Mouse (Mus musculus) left cerebral cortex, postnatal 25 days (tissue): ENCODE measurements around the gene Negr1. TPM values are rescaled to one million over a fixed set of nuclear protein-coding genes. Genes with fewer than 3 reads are reported as not detected.
A peak's percentile ranks its signal among the peaks of the same experiment; 100 is the strongest.

Experiments used
- DNase-seq, 2 experiments: peaks; one replicate each; pipeline ENCODE4 v3.0.0; 2022; ENCODE audit warnings: low spot score in 2 of 2, mixed read lengths in 1 of 2
- intact Hi-C: fragments of 180-260 bp; cut with DNase I; formaldehyde crosslinking; loops from one replicate; pipeline ENCODE4 v1.15.1; 2025
- total RNA-seq, 2 experiments: library from RNA; stranded (reverse); gene quantifications; 2 replicates each; pipeline ENCODE4 v1.2.3; 2021

The Negr1 gene
- 100 to 1,000 TPM; 235 to 242 TPM for total RNA-seq

- intact Hi-C loops, result loop anchor here (5.0 to 10.0 kb wide), 9 partner anchors 81 to 1324 kb away; partner anchors contain the start of gene Zranb2
Observed at GRCm38 (mm10) chr3:156561524-156562423, at the start of gene Negr1. Negr1 (plus strand) TSS chr3:156561794.

GRCm38 (mm10) chr3:156526461-156526933, 35.1 kb upstream of the Negr1 start:
- DNase-seq, result no peak
- intact Hi-C loops, result no loop called here

More at GRCm38 (mm10) chr3:156561524-156562423, at the start of gene Negr1:
- peak; percentile 87 to 91 for DNase-seq

GRCm38 (mm10) chr3:156527231-156527995, 34.2 kb upstream of the Negr1 start:
- intact Hi-C loops, result no loop called here
- DNase-seq, result no peak

- intact Hi-C loops, result no loop called here
- peak; percentile 50 to 63 for DNase-seq
Observed at GRCm38 (mm10) chr3:156559441-156559825, 2.2 kb upstream of the Negr1 start.

- DNase-seq, result peak; percentile 65 to 66
- intact Hi-C loops, result loop anchor here (1.0 to 10.0 kb wide), 10 partner anchors 82 to 1909 kb away; partner anchors contain the start of gene Zranb2
Observed at GRCm38 (mm10) chr3:156559826-156560471, 1.6 kb upstream of the Negr1 start.

GRCm38 (mm10) chr3:156560766-156561165, 828 bp upstream of the Negr1 start:
- peak; percentile 91 to 97 for DNase-seq
- intact Hi-C loops, result loop anchor here (1.0 to 10.0 kb wide), 10 partner anchors 82 to 1909 kb away; partner anchors contain the start of gene Zranb2

- intact Hi-C loops, result loop anchor here (5.0 to 10.0 kb wide), 9 partner anchors 80 to 1325 kb away; partner anchors contain the start of gene Zranb2
- peak in 1 of 2 experiments; percentile 43 for DNase-seq
Observed at GRCm38 (mm10) chr3:156562424-156562785, 811 bp downstream of the Negr1 start.

- intact Hi-C loops, result loop anchor here (5.0 to 10.0 kb wide), 9 partner anchors 80 to 1325 kb away; partner anchors contain the start of gene Zranb2
- DNase-seq, result peak in 1 of 2 experiments; percentile 26
Observed at GRCm38 (mm10) chr3:156562796-156563195, 1.2 kb downstream of the Negr1 start.

- intact Hi-C loops, result loop anchor here (5.0 to 10.0 kb wide), 9 partner anchors 79 to 1326 kb away; partner anchors contain the start of gene Zranb2
- peak in 1 of 2 experiments; percentile 27 for DNase-seq
Observed at GRCm38 (mm10) chr3:156563353-156563752, 1.8 kb downstream of the Negr1 start.

- no peak for DNase-seq
Observed at GRCm38 (mm10) chr3:156573465-156573864, 11.9 kb downstream of the Negr1 start.

GRCm38 (mm10) chr3:156576292-156576691, 14.7 kb downstream of the Negr1 start:
- no peak for DNase-seq
- intact Hi-C loops, result no loop called here

More at GRCm38 (mm10) chr3:156573465-156573864, 11.9 kb downstream of the Negr1 start:
- intact Hi-C loops, result no loop called here

GRCm38 (mm10) chr3:156590612-156591011, 29.0 kb downstream of the Negr1 start:
- intact Hi-C loops, result no loop called here
- no peak for DNase-seq

- intact Hi-C loops, result no loop called here
- no peak for DNase-seq
Observed at GRCm38 (mm10) chr3:156591125-156591524, 29.5 kb downstream of the Negr1 start.

- DNase-seq, result no peak
- intact Hi-C loops, result no loop called here
Observed at GRCm38 (mm10) chr3:156606846-156607245, 45.3 kb downstream of the Negr1 start.

GRCm38 (mm10) chr3:156619921-156620320, 58.3 kb downstream of the Negr1 start:
- intact Hi-C loops, result no loop called here
- DNase-seq, result peak in 1 of 2 experiments; percentile 53

- DNase-seq, result no peak
- intact Hi-C loops, result no loop called here
Observed at GRCm38 (mm10) chr3:156628594-156628993, 67.0 kb downstream of the Negr1 start.

GRCm38 (mm10) chr3:156632942-156633341, 71.3 kb downstream of the Negr1 start:
- intact Hi-C loops, result no loop called here
- no peak for DNase-seq

- intact Hi-C loops, result no loop called here
- no peak for DNase-seq
Observed at GRCm38 (mm10) chr3:156639382-156639781, 77.8 kb downstream of the Negr1 start.

GRCm38 (mm10) chr3:156643710-156644363, 82.2 kb downstream of the Negr1 start:
- peak in 1 of 2 experiments; percentile 48 for DNase-seq
- intact Hi-C loops, result loop anchor here (5.0 kb wide), 1 partner anchor 82 kb away; the partner anchor contains the start of gene Negr1
